Mouse (Mus musculus): ENCODE data around the gene Gm20489. TPM values are rescaled to one million over a fixed set of nuclear protein-coding genes. Genes with fewer than 3 reads are reported as not detected.

Gene Gm20489
- polyA plus RNA-seq, 1 experiment from 2014 or later = not detected

- H3K27me3 ChIP-seq (ENCODE audit: control insufficient read depth, insufficient read depth, low read length) = no peaks in the 10 kb centered on the region
- peak overlapping the region; percentile 44 for H3K9ac ChIP-seq (ENCODE audit: low read length)
- peak; percentile 22; the same call in 1 of the 2 replicates for ATAC-seq (ENCODE audit: low FRiP score)
- H3K9me3 ChIP-seq (ENCODE audit: control insufficient read depth, low read length) = no peaks in the 10 kb centered on the region
- H3K4me2 ChIP-seq = peak overlapping the region; percentile 37
- no peak overlapping the region for H3K27ac ChIP-seq (ENCODE audit: low read depth, low read length)
- H3K4me3 ChIP-seq (ENCODE audit: low read depth, low read length) = peak overlapping the region; percentile 52
- no peaks in the 10 kb centered on the region; the same call in 1 of the 2 replicates for H3K4me1 ChIP-seq (ENCODE audit: control insufficient read depth, insufficient read depth, low read length)
- DNase-seq (ENCODE audit: low spot score, missing footprints) = peak; percentile 85
- WGBS = 27% methylated on average over 6 of the region's 6 CpGs
- no peaks in the 10 kb centered on the region; the same call in 1 of the 2 replicates for H3K36me3 ChIP-seq (ENCODE audit: control insufficient read depth, insufficient read depth, low read length)
Measured at GRCm38 (mm10) chrX:101273410-101273809, 4.6 kb upstream of the Gm20489 start.

GRCm38 (mm10) chrX:101268025-101268754, 633 bp downstream of the Gm20489 start, which contains the start of gene Il2rg:
TSS of gene Il2rg (minus strand) at chrX:101268255.
- Histone ChIP-seq H3K4me1 (ENCODE audit: control insufficient read depth, insufficient read depth, low read length) (no peaks in the 10 kb centered on the region), H3K4me2 (no peak within 1 kb of the TSS), H3K36me3 (ENCODE audit: control insufficient read depth, insufficient read depth, low read length) (no peaks in the 10 kb centered on the region), H3K9me3 (ENCODE audit: control insufficient read depth, low read length) (no peaks in the 10 kb centered on the region), H3K27ac (ENCODE audit: low read depth, low read length) (no peak within 1 kb of the TSS), H3K9ac (ENCODE audit: low read length) (no peak within 1 kb of the TSS), H3K4me3 (ENCODE audit: low read depth, low read length) (no peak within 1 kb of the TSS), H3K27me3 (ENCODE audit: control insufficient read depth, insufficient read depth, low read length) (no peaks in the 10 kb centered on the region)
- ATAC-seq (ENCODE audit: low FRiP score) (no peak), DNase-seq (ENCODE audit: low spot score, missing footprints) (no peak)
- 86% methylated on average over 5 of the region's 5 CpGs for WGBS

GRCm38 (mm10) chrX:101266631-101267030, 2.2 kb downstream of the Gm20489 start:
- Histone ChIP-seq H3K4me1 (ENCODE audit: control insufficient read depth, insufficient read depth, low read length) (no peaks in the 10 kb centered on the region), H3K36me3 (ENCODE audit: control insufficient read depth, insufficient read depth, low read length) (no peaks in the 10 kb centered on the region), H3K9me3 (ENCODE audit: control insufficient read depth, low read length) (no peaks in the 10 kb centered on the region), H3K4me2 (no peak overlapping the region), H3K27me3 (ENCODE audit: control insufficient read depth, insufficient read depth, low read length) (no peaks in the 10 kb centered on the region), H3K4me3 (ENCODE audit: low read depth, low read length) (no peak overlapping the region), H3K9ac (ENCODE audit: low read length) (no peak overlapping the region), H3K27ac (ENCODE audit: low read depth, low read length) (no peak overlapping the region)
- DNase-seq (ENCODE audit: low spot score, missing footprints) (no peak), ATAC-seq (ENCODE audit: low FRiP score) (no peak)
- WGBS = 94% methylated on average over 6 of the region's 6 CpGs

GRCm38 (mm10) chrX:101263892-101264291, 4.9 kb downstream of the Gm20489 start, which contains the start of gene Gm614:
TSS of gene Gm614 (minus strand) at chrX:101263992.
- DNase-seq (ENCODE audit: low spot score, missing footprints) (no peak), ATAC-seq (ENCODE audit: low FRiP score) (no peak)
- Histone ChIP-seq H3K4me1 (ENCODE audit: control insufficient read depth, insufficient read depth, low read length) (peaks cover 3% of the 10 kb centered on the region), H3K27ac (ENCODE audit: low read depth, low read length) (no peak within 1 kb of the TSS), H3K4me3 (ENCODE audit: low read depth, low read length) (no peak within 1 kb of the TSS), H3K9me3 (ENCODE audit: control insufficient read depth, low read length) (no peaks in the 10 kb centered on the region), H3K9ac (ENCODE audit: low read length) (no peak within 1 kb of the TSS), H3K36me3 (ENCODE audit: control insufficient read depth, insufficient read depth, low read length) (no peaks in the 10 kb centered on the region), H3K4me2 (no peak within 1 kb of the TSS), H3K27me3 (ENCODE audit: control insufficient read depth, insufficient read depth, low read length) (no peaks in the 10 kb centered on the region)
- WGBS = 85% methylated on average over 1 of the region's 1 CpGs

GRCm38 (mm10) chrX:101260441-101261325, 8.1 kb downstream of the Gm20489 start:
- no peaks in the 10 kb centered on the region for H3K27me3 ChIP-seq (ENCODE audit: control insufficient read depth, insufficient read depth, low read length)
- peak overlapping the region; percentile 37 for H3K27ac ChIP-seq (ENCODE audit: low read depth, low read length)
- WGBS = 19% methylated on average over 11 of the region's 13 CpGs
- no peak overlapping the region for H3K4me3 ChIP-seq (ENCODE audit: low read depth, low read length)
- H3K36me3 ChIP-seq (ENCODE audit: control insufficient read depth, insufficient read depth, low read length) = no peaks in the 10 kb centered on the region
- peaks cover 3% of the 10 kb centered on the region for H3K4me1 ChIP-seq (ENCODE audit: control insufficient read depth, insufficient read depth, low read length)
- peak overlapping the region; percentile 27; the same call in 1 of the 2 replicates for H3K9ac ChIP-seq (ENCODE audit: low read length)
- H3K9me3 ChIP-seq (ENCODE audit: control insufficient read depth, low read length) = no peaks in the 10 kb centered on the region
- ATAC-seq (ENCODE audit: low FRiP score) = peak; percentile 85
- DNase-seq (ENCODE audit: low spot score, missing footprints) = peak; percentile 85
- no peak overlapping the region; the same call in 1 of the 2 replicates for H3K4me2 ChIP-seq

- H3K9me3 ChIP-seq (ENCODE audit: control insufficient read depth, low read length) = no peaks in the 10 kb centered on the region
- no peak for ATAC-seq (ENCODE audit: low FRiP score)
- no peak overlapping the region for H3K4me2 ChIP-seq
- WGBS = 82% methylated on average over 13 of the region's 13 CpGs
- H3K36me3 ChIP-seq (ENCODE audit: control insufficient read depth, insufficient read depth, low read length) = no peaks in the 10 kb centered on the region
- H3K4me1 ChIP-seq (ENCODE audit: control insufficient read depth, insufficient read depth, low read length) = peaks cover 3% of the 10 kb centered on the region
- H3K27me3 ChIP-seq (ENCODE audit: control insufficient read depth, insufficient read depth, low read length) = no peaks in the 10 kb centered on the region
- no peak overlapping the region for H3K9ac ChIP-seq (ENCODE audit: low read length)
- DNase-seq (ENCODE audit: low spot score, missing footprints) = no peak
- H3K27ac ChIP-seq (ENCODE audit: low read depth, low read length) = no peak overlapping the region
- no peak overlapping the region for H3K4me3 ChIP-seq (ENCODE audit: low read depth, low read length)
Measured at GRCm38 (mm10) chrX:101256603-101257002, 12.2 kb downstream of the Gm20489 start.

- H3K27ac ChIP-seq (ENCODE audit: low read depth, low read length) = no peak overlapping the region
Measured at GRCm38 (mm10) chrX:101254740-101255139, 14.1 kb downstream of the Gm20489 start.

GRCm38 (mm10) chrX:101253952-101254729, 14.7 kb downstream of the Gm20489 start, which contains the start of gene Foxo4:
TSS of gene Foxo4 (plus strand) at chrX:101254528.
- H3K9ac ChIP-seq (ENCODE audit: low read length) = peak within 1 kb of the TSS; percentile 54
- WGBS = 21% methylated on average over 47 of the region's 47 CpGs
- no peak within 1 kb of the TSS for H3K27ac ChIP-seq (ENCODE audit: low read depth, low read length)

More at GRCm38 (mm10) chrX:101254740-101255139, 14.1 kb downstream of the Gm20489 start:
- Histone ChIP-seq H3K36me3 (ENCODE audit: control insufficient read depth, insufficient read depth, low read length) (no peaks in the 10 kb centered on the region), H3K4me3 (ENCODE audit: low read depth, low read length) (peak overlapping the region; percentile 49), H3K9ac (ENCODE audit: low read length) (peak overlapping the region; percentile 54), H3K4me2 (peak overlapping the region; percentile 75), H3K9me3 (ENCODE audit: control insufficient read depth, low read length) (no peaks in the 10 kb centered on the region), H3K27me3 (ENCODE audit: control insufficient read depth, insufficient read depth, low read length) (no peaks in the 10 kb centered on the region), H3K4me1 (ENCODE audit: control insufficient read depth, insufficient read depth, low read length) (no peaks in the 10 kb centered on the region)
- WGBS = 7% methylated on average over 26 of the region's 26 CpGs
- DNase-seq (ENCODE audit: low spot score, missing footprints) (peak; percentile 86), ATAC-seq (ENCODE audit: low FRiP score) (peak; percentile 9; the same call in 1 of the 2 replicates)

More at GRCm38 (mm10) chrX:101253952-101254729, 14.7 kb downstream of the Gm20489 start, which contains the start of gene Foxo4:
- no peaks in the 10 kb centered on the region for H3K9me3 ChIP-seq (ENCODE audit: control insufficient read depth, low read length)
- no peaks in the 10 kb centered on the region for H3K36me3 ChIP-seq (ENCODE audit: control insufficient read depth, insufficient read depth, low read length)
- H3K4me3 ChIP-seq (ENCODE audit: low read depth, low read length) = peak within 1 kb of the TSS; percentile 49
- no peaks in the 10 kb centered on the region for H3K4me1 ChIP-seq (ENCODE audit: control insufficient read depth, insufficient read depth, low read length)
- H3K27me3 ChIP-seq (ENCODE audit: control insufficient read depth, insufficient read depth, low read length) = no peaks in the 10 kb centered on the region
- peak; percentile 97 for DNase-seq (ENCODE audit: low spot score, missing footprints)
- ATAC-seq (ENCODE audit: low FRiP score) = peak; percentile 90
- H3K4me2 ChIP-seq = peak within 1 kb of the TSS; percentile 75

Data from midbrain, embryonic 11.5 days (tissue).